Mouse (Mus musculus) kidney, postnatal 36 days (tissue): ENCODE data around the gene Fgf14.
"Not testable (repeated sequence)": the region's sequence is repeated elsewhere in the genome, so short reads cannot be mapped to it uniquely, and the experiment has no call there.

Source experiments
- DNase-seq, 2 experiments: peaks; one replicate each; pipeline ENCODE4 v3.0.0; 2021 to 2022; ENCODE audit warnings: mixed read lengths in 2 of 2

Fgf14 gene

GRCm38 (mm10) chr14:124676506-124677177, at the start of gene Fgf14:
Fgf14 (minus strand) TSS chr14:124677127.
- DNase-seq, result no peak

GRCm38 (mm10) chr14:124677379-124677778, 452 bp upstream of the Fgf14 start:
- no peak for DNase-seq

- no peak for DNase-seq
Observed at GRCm38 (mm10) chr14:124675654-124676505, 1.0 kb downstream of the Fgf14 start.

- DNase-seq, result no peak
Observed at GRCm38 (mm10) chr14:124675142-124675653, 1.7 kb downstream of the Fgf14 start.

- no peak for DNase-seq
Observed at GRCm38 (mm10) chr14:124674536-124675141, 2.3 kb downstream of the Fgf14 start.

- DNase-seq, result peak in 1 of 2 experiments; percentile 5
Observed at GRCm38 (mm10) chr14:124669739-124670138, 7.2 kb downstream of the Fgf14 start.

- DNase-seq, result no peak
Observed at GRCm38 (mm10) chr14:124642822-124643221, 34.1 kb downstream of the Fgf14 start.

GRCm38 (mm10) chr14:124634881-124635280, 42.0 kb downstream of the Fgf14 start:
- peak in 1 of 2 experiments; percentile 13 for DNase-seq

- DNase-seq, result no peak
Observed at GRCm38 (mm10) chr14:124613473-124613872, 63.5 kb downstream of the Fgf14 start.

GRCm38 (mm10) chr14:124606036-124606711, 70.8 kb downstream of the Fgf14 start:
- DNase-seq, result no peak

GRCm38 (mm10) chr14:124605031-124605743, 71.7 kb downstream of the Fgf14 start:
- DNase-seq, result no peak

- no peak for DNase-seq
Observed at GRCm38 (mm10) chr14:124576571-124576970, 100.4 kb downstream of the Fgf14 start.

- DNase-seq, result peak in 1 of 2 experiments; percentile 6
Observed at GRCm38 (mm10) chr14:124575130-124575885, 101.6 kb downstream of the Fgf14 start.

GRCm38 (mm10) chr14:124566445-124566844, 110.5 kb downstream of the Fgf14 start:
- no peak for DNase-seq

GRCm38 (mm10) chr14:124561544-124561943, 115.4 kb downstream of the Fgf14 start:
- DNase-seq, result no peak

- no peak for DNase-seq
Observed at GRCm38 (mm10) chr14:124536106-124536505, 140.8 kb downstream of the Fgf14 start.

- DNase-seq, result not testable (repeated sequence)
Observed at GRCm38 (mm10) chr14:124535376-124535775, 141.6 kb downstream of the Fgf14 start.

- DNase-seq, result no peak
Observed at GRCm38 (mm10) chr14:124532051-124532450, 144.9 kb downstream of the Fgf14 start.

GRCm38 (mm10) chr14:124512009-124512408, 164.9 kb downstream of the Fgf14 start:
- no peak for DNase-seq

- DNase-seq, result no peak
Observed at GRCm38 (mm10) chr14:124488971-124489370, 188.0 kb downstream of the Fgf14 start.

GRCm38 (mm10) chr14:124485261-124485660, 191.7 kb downstream of the Fgf14 start:
- no peak for DNase-seq
